Mouse (Mus musculus) limb, embryonic 14.5 days (tissue): ENCODE data around the gene Elavl1. TPM values are rescaled to one million over a fixed set of nuclear protein-coding genes. Genes with fewer than 3 reads are reported as not detected.

Source experiments
- ATAC-seq: fragments of 200-750 bp; cut with Nextera tagmentation; 2 replicates; pipeline ENCODE4 v1.8.0; 2017; ENCODE audit warnings: low read depth, moderate number of reproducible peaks, moderate TSS enrichment; ENCODE audit not compliant: low FRiP score
- DNase-seq: peaks from one replicate; pipeline ENCODE4 v3.0.0-alpha.2; 2015; ENCODE audit warnings: low spot score
- H3K27ac ChIP-seq: fragments of 300-500 bp; sonication (generic); replicated peaks from 2 replicates; pipeline ENCODE4 v1.5.1; 2014; ENCODE audit warnings: low read depth, mild to moderate bottlenecking, low read length, moderate library complexity, mixed read lengths
- H3K27me3 ChIP-seq: fragments of 300-500 bp; sonication (generic); 2 replicates; pipeline ENCODE4 v1.6.1; 2014; ENCODE audit warnings: low read length, mixed read lengths; ENCODE audit not compliant: control insufficient read depth, insufficient read depth
- H3K36me3 ChIP-seq: fragments of 300-500 bp; sonication (generic); 2 replicates; pipeline ENCODE4 v1.6.1; 2014; ENCODE audit warnings: mild to moderate bottlenecking, low read length, moderate library complexity, mixed read lengths; ENCODE audit not compliant: control insufficient read depth, insufficient read depth
- H3K4me1 ChIP-seq: fragments of 300-500 bp; sonication (generic); 2 replicates; pipeline ENCODE4 v1.6.1; 2014; ENCODE audit warnings: antibody characterized with exemption, low read length, mixed read lengths; ENCODE audit not compliant: control insufficient read depth, insufficient read depth
- H3K4me2 ChIP-seq: fragments of 300-500 bp; sonication (generic); replicated peaks from 2 replicates; pipeline ENCODE4 v1.6.1; 2014; ENCODE audit warnings: low read depth, mild to moderate bottlenecking, low read length, moderate library complexity; ENCODE audit not compliant: severe bottlenecking
- H3K4me3 ChIP-seq: fragments of 300-500 bp; sonication (generic); replicated peaks from 2 replicates; pipeline ENCODE4 v1.5.1; 2014; ENCODE audit warnings: low read length
- H3K9ac ChIP-seq: fragments of 300-500 bp; sonication (generic); 2 replicates; pipeline ENCODE4 v1.6.1; 2014; ENCODE audit warnings: mild to moderate bottlenecking, low read depth, low read length, moderate library complexity; ENCODE audit not compliant: severe bottlenecking
- H3K9me3 ChIP-seq: fragments of 300-500 bp; sonication (generic); 2 replicates; pipeline ENCODE4 v1.6.1; 2016; ENCODE audit warnings: low read length; ENCODE audit not compliant: control insufficient read depth
- POLR2A ChIP-seq: fragments of 200-500 bp; IDR thresholded peaks from 2 replicates; pipeline ENCODE4 v1.8.0; 2012; ENCODE audit warnings: inconsistent platforms, mild to moderate bottlenecking, moderate library complexity, borderline replicate concordance; ENCODE audit not compliant: insufficient read depth, insufficient read length; ENCODE audit errors: extremely low read depth
- WGBS: fragments of 180-500 bp; shearing (Covaris S2); extraction: QIAGEN DNeasy Blood & Tissue Kit; methylation state at CpG from one replicate; pipeline ENCODE4 v1.1.7; 2014; 5-methylcytosine and 5-hydroxymethylcytosine counted together
- polyA plus RNA-seq, 2 experiments: library from polyadenylated mRNA; depleted of rRNA in 1 of 2; stranded (reverse) in 1 of 2; unstranded in 1 of 2; fragments of >200 nt; fragmentation: Nextera tagmentation in 1 of 2; extraction: Ambion mirVana in 1 of 2; gene quantifications; 2 replicates each; pipeline versions ENCODE4 v1.2.1 to v1.2.3; 2012 to 2014

Gene Elavl1
- polyA plus RNA-seq (2012; rRNA removed): 91.1 and 101 TPM in 2 replicates
- 226 and 237 TPM in 2 replicates for polyA plus RNA-seq (2014; fragmentation: Nextera tagmentation; extraction: Ambion mirVana)

- no peaks in the 10 kb centered on the region for H3K9me3 ChIP-seq
- WGBS: under 1% methylated on average over 49 of the region's 78 CpGs
- H3K4me3 ChIP-seq: peak within 1 kb of the TSS; percentile 97
- ATAC-seq (peak; percentile 99), DNase-seq (peak; percentile 95)
- H3K4me1 ChIP-seq: peaks cover 22% of the 10 kb centered on the region
- no peaks in the 10 kb centered on the region for H3K27me3 ChIP-seq
- H3K4me2 ChIP-seq: peak within 1 kb of the TSS; percentile 92
- peak within 1 kb of the TSS; percentile 98 for H3K9ac ChIP-seq
- H3K27ac ChIP-seq: peak within 1 kb of the TSS; percentile 87
- peaks cover 47% of the 10 kb centered on the region for H3K36me3 ChIP-seq
- TF ChIP-seq POLR2A: peak; percentile 75; the same call in 1 of the 2 replicates
Measured at GRCm38 (mm10) chr8:4324983-4325750, at the start of gene Elavl1, which contains the start of gene Ccl25. Gene Elavl1 (minus strand): TSS chr8:4325413. Gene Ccl25 (plus strand): TSS chr8:4325210.

- no peak for TF ChIP-seq POLR2A
- H3K9me3 ChIP-seq: no peaks in the 10 kb centered on the region
- H3K36me3 ChIP-seq: no peaks in the 10 kb centered on the region
- H3K27ac ChIP-seq: no peak overlapping the region
- no peak overlapping the region for H3K4me3 ChIP-seq
- ATAC-seq: no peak
- 69% methylated on average over 2 of the region's 2 CpGs for WGBS
- H3K4me2 ChIP-seq: no peak overlapping the region
- no peak for DNase-seq
- H3K9ac ChIP-seq: no peak overlapping the region
- no peaks in the 10 kb centered on the region for H3K4me1 ChIP-seq
- no peaks in the 10 kb centered on the region for H3K27me3 ChIP-seq
Measured at GRCm38 (mm10) chr8:4372657-4373056, 47.4 kb upstream of the Elavl1 start.

GRCm38 (mm10) chr8:4370078-4370477 is 44.9 kb upstream of the Elavl1 start:
- WGBS: 43% methylated on average over 2 of the region's 2 CpGs
- no peak for DNase-seq
- H3K4me3 ChIP-seq: no peak overlapping the region
- no peak overlapping the region for H3K9ac ChIP-seq
- no peak for TF ChIP-seq POLR2A
- H3K27me3 ChIP-seq: no peaks in the 10 kb centered on the region
- no peaks in the 10 kb centered on the region for H3K36me3 ChIP-seq
- H3K27ac ChIP-seq: no peak overlapping the region
- no peak overlapping the region for H3K4me2 ChIP-seq
- no peaks in the 10 kb centered on the region for H3K9me3 ChIP-seq
- peak; percentile 68; the same call in 1 of the 2 replicates for ATAC-seq
- no peaks in the 10 kb centered on the region for H3K4me1 ChIP-seq

GRCm38 (mm10) chr8:4368470-4368869 is 43.3 kb upstream of the Elavl1 start:
- Histone ChIP-seq H3K9me3 (no peaks in the 10 kb centered on the region), H3K9ac (no peak overlapping the region), H3K4me2 (no peak overlapping the region), H3K4me1 (no peaks in the 10 kb centered on the region), H3K27me3 (no peaks in the 10 kb centered on the region), H3K27ac (no peak overlapping the region), H3K36me3 (no peaks in the 10 kb centered on the region), H3K4me3 (no peak overlapping the region)
- TF ChIP-seq POLR2A: no peak
- ATAC-seq: no peak
- WGBS: 91% methylated on average over 4 of the region's 4 CpGs
- DNase-seq: no peak

- Histone ChIP-seq H3K4me1 (no peaks in the 10 kb centered on the region), H3K36me3 (no peaks in the 10 kb centered on the region), H3K9me3 (no peaks in the 10 kb centered on the region), H3K27me3 (no peaks in the 10 kb centered on the region), H3K4me2 (no peak overlapping the region), H3K27ac (no peak overlapping the region), H3K9ac (no peak overlapping the region), H3K4me3 (no peak overlapping the region)
- DNase-seq (no peak), ATAC-seq (no peak)
- no peak for TF ChIP-seq POLR2A
- 71% methylated on average over 11 of the region's 11 CpGs for WGBS
Measured at GRCm38 (mm10) chr8:4367808-4368207, 42.6 kb upstream of the Elavl1 start.
